Mouse (Mus musculus) lung, embryonic 16.5 days (tissue): Measurements from ENCODE around the gene Ttc23. TPM values are rescaled to one million over a fixed set of nuclear protein-coding genes. Genes with fewer than 3 reads are reported as not detected.

Source experiments
- ATAC-seq: fragments of 200-750 bp; cut with Nextera tagmentation; 2 replicates; pipeline ENCODE4 v1.8.0; 2017; ENCODE audit warnings: low read depth, mild to moderate bottlenecking, moderate library complexity
- H3K27ac ChIP-seq: fragments of 300-500 bp; sonication (generic); 2 replicates; pipeline ENCODE4 v1.5.1; 2014; ENCODE audit warnings: mild to moderate bottlenecking, control low read depth, low read length
- H3K27me3 ChIP-seq: fragments of 300-500 bp; sonication (generic); 2 replicates; pipeline ENCODE4 v1.6.1; 2014; ENCODE audit warnings: low read depth, low read length, mixed read lengths; ENCODE audit not compliant: control insufficient read depth, insufficient read depth
- H3K36me3 ChIP-seq: fragments of 300-500 bp; sonication (generic); 2 replicates; pipeline ENCODE4 v1.6.1; 2014; ENCODE audit warnings: low read length; ENCODE audit not compliant: control insufficient read depth, insufficient read depth
- H3K4me1 ChIP-seq: fragments of 300-500 bp; sonication (generic); replicated peaks from 2 replicates; pipeline ENCODE4 v1.6.1; 2014; ENCODE audit warnings: low read length, mixed read lengths; ENCODE audit not compliant: control insufficient read depth, insufficient read depth
- H3K4me2 ChIP-seq: fragments of 300-500 bp; sonication (generic); 2 replicates; pipeline ENCODE4 v1.6.1; 2014; ENCODE audit warnings: low read depth, low read length, control low read depth
- H3K4me3 ChIP-seq: fragments of 300-500 bp; sonication (generic); 2 replicates; pipeline ENCODE4 v1.5.1; 2014; ENCODE audit warnings: mild to moderate bottlenecking, low read length, control low read depth
- H3K9ac ChIP-seq: fragments of 300-500 bp; sonication (generic); 2 replicates; pipeline ENCODE4 v1.6.1; 2014; ENCODE audit warnings: low read length, control low read depth
- H3K9me3 ChIP-seq: fragments of 300-500 bp; sonication (generic); 2 replicates; pipeline ENCODE4 v1.6.1; 2016; ENCODE audit warnings: low read length; ENCODE audit not compliant: control insufficient read depth
- WGBS: fragments of 180-500 bp; shearing (Covaris S2); extraction: QIAGEN DNeasy Blood & Tissue Kit; methylation state at CpG from one replicate; pipeline ENCODE4 v1.1.7; 2014; 5-methylcytosine and 5-hydroxymethylcytosine counted together
- polyA plus RNA-seq: library from polyadenylated mRNA; unstranded; fragments of >200 nt; fragmentation: Nextera tagmentation; extraction: Ambion mirVana; gene quantifications from 2 replicates; pipeline ENCODE4 v1.2.1, GENCODE M21; 2015

The Ttc23 gene
- polyA plus RNA-seq, 1 experiment from 2014 or later = 27.1 TPM

DNA sequence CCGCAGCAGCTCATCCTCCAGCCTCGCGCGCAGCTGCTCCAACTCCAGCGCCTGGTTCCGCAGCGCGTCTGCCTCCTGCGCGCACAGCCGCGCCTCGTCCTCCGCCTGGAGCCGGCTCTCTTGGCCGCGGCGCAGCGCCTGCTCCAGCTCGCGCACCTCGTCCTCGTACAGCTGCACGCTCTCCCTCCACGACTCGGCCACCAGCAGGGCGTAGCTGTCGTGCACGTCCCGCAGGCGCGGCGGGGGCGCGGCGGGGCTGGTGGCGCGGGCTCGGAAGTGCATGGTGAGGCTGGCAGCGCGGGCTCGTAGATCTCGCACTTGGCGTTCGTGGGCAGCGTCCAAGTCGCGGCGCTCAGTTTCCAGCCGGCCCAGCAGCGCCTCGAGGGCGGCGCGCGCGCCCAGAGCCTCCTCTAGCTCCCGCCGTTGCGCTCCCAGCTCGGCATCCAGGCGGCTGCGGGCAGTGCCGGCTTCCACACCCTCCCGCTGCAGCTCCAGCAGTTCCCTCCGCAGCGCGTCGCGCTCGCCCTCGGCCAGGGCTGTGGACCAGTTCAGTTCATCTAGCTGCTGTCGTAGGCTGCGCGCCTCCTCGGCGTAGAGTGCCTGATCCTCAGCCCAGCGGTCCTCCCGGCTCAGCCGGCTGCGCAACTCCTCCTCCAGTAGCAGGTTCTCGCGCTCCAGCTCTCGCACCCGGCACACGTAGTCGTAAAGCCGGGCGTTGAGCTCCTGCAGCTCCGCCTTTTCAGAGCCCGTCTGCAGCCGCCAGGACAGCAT is 111.8 kb downstream of the Ttc23 start:
- Histone ChIP-seq H3K27me3 (peaks cover 4% of the 10 kb centered on the region; the same call in 1 of the 2 replicates), H3K36me3 (no peaks in the 10 kb centered on the region), H3K4me1 (peaks cover 8% of the 10 kb centered on the region; the same call in 1 of the 2 replicates), H3K9ac (peak overlapping the region; percentile 71), H3K9me3 (no peaks in the 10 kb centered on the region), H3K27ac (peak overlapping the region; percentile 83), H3K4me3 (peak overlapping the region; percentile 59), H3K4me2 (peak overlapping the region; percentile 100)
- peak; percentile 79 for ATAC-seq
- WGBS = under 1% methylated on average over 84 of the region's 92 CpGs

- peak within 1 kb of the TSS; percentile 83 for H3K27ac ChIP-seq
- WGBS = under 1% methylated on average over 37 of the region's 37 CpGs
- peak within 1 kb of the TSS; percentile 100 for H3K4me2 ChIP-seq
- peak within 1 kb of the TSS; percentile 59 for H3K4me3 ChIP-seq
- ATAC-seq = peak; percentile 92
- no peaks in the 10 kb centered on the region for H3K9me3 ChIP-seq
- peaks cover 8% of the 10 kb centered on the region; the same call in 1 of the 2 replicates for H3K4me1 ChIP-seq
- H3K27me3 ChIP-seq = peaks cover 4% of the 10 kb centered on the region; the same call in 1 of the 2 replicates
- H3K9ac ChIP-seq = peak within 1 kb of the TSS; percentile 71
- no peaks in the 10 kb centered on the region for H3K36me3 ChIP-seq
Observed at GRCm38 (mm10) chr7:67759629-67759995, 112.4 kb downstream of the Ttc23 start, which contains the start of gene Synm. Synm (minus strand) TSS chr7:67759742.

DNA sequence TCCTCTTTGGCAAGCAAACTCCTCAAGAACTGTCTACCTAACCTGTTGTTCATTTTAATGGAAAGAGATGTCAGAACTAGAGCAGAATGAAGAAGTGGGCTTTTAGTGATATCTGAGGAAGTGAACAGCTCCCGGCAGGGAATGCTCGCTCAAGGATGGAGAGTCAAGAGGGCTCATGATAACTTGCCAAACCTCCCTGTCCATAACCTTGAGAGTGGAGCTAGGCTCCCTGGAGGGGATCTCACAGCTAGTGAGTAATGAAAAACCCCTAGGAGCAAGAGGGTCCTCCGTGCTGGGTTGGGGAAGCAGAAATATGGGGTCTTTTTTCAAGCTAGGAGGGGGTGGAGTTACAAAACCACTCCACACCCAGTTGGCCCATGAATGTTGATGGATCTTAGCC is 116.4 kb downstream of the Ttc23 start:
- Histone ChIP-seq H3K27ac (no peak overlapping the region), H3K9me3 (no peaks in the 10 kb centered on the region), H3K36me3 (no peaks in the 10 kb centered on the region), H3K27me3 (peaks cover 4% of the 10 kb centered on the region; the same call in 1 of the 2 replicates), H3K9ac (no peak overlapping the region), H3K4me2 (no peak overlapping the region), H3K4me3 (no peak overlapping the region), H3K4me1 (peaks cover 3% of the 10 kb centered on the region; the same call in 1 of the 2 replicates)
- ATAC-seq = no peak
- 36% methylated on average over 3 of the region's 3 CpGs for WGBS

GRCm38 (mm10) chr7:67768125-67768524 is 120.9 kb downstream of the Ttc23 start:
- Histone ChIP-seq H3K9me3 (no peaks in the 10 kb centered on the region), H3K4me1 (no peaks in the 10 kb centered on the region), H3K4me3 (no peak overlapping the region), H3K27ac (no peak overlapping the region), H3K4me2 (no peak overlapping the region), H3K9ac (no peak overlapping the region), H3K27me3 (no peaks in the 10 kb centered on the region), H3K36me3 (no peaks in the 10 kb centered on the region)
- WGBS = 57% methylated on average over 3 of the region's 3 CpGs
- peak; percentile 54; the same call in 1 of the 2 replicates for ATAC-seq

GRCm38 (mm10) chr7:67769487-67769886 is 122.3 kb downstream of the Ttc23 start:
- peaks cover 4% of the 10 kb centered on the region; the same call in 1 of the 2 replicates for H3K9me3 ChIP-seq

GRCm38 (mm10) chr7:67772231-67772630 is 125.0 kb downstream of the Ttc23 start:
- Histone ChIP-seq H3K4me1 (peaks cover 10% of the 10 kb centered on the region), H3K27me3 (no peaks in the 10 kb centered on the region), H3K36me3 (no peaks in the 10 kb centered on the region), H3K9ac (no peak overlapping the region), H3K4me3 (no peak overlapping the region), H3K27ac (no peak overlapping the region), H3K4me2 (no peak overlapping the region), H3K9me3 (peaks cover 4% of the 10 kb centered on the region; the same call in 1 of the 2 replicates)
- no peak for ATAC-seq
- WGBS = 84% methylated on average over 9 of the region's 9 CpGs

More at GRCm38 (mm10) chr7:67769487-67769886, 122.3 kb downstream of the Ttc23 start:
- 89% methylated on average over 5 of the region's 5 CpGs for WGBS
- Histone ChIP-seq H3K4me1 (no peaks in the 10 kb centered on the region), H3K4me3 (no peak overlapping the region), H3K9ac (no peak overlapping the region), H3K4me2 (no peak overlapping the region), H3K27ac (no peak overlapping the region), H3K27me3 (no peaks in the 10 kb centered on the region), H3K36me3 (no peaks in the 10 kb centered on the region)
- no peak for ATAC-seq

DNA sequence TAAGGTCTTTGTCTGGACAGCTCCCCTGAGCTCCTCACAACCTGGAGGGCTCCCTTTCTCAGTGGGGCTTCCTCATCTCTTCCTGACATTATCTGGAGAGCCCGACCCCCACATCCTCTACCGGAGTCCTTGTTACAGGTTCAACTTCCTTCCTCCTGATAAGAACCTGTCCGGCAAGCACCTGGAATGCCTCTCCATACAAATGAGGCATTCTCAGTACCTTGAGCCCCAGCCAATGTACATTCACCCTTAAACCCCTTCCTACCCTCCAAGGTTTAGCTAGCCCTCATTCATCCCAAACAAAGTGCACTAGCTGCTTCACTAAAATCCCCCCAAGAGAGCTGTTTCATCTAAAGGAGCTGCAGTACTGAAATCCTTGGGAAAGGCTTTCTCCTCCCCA is 128.4 kb downstream of the Ttc23 start:
- peak; percentile 75 for ATAC-seq

GRCm38 (mm10) chr7:67776636-67777305 is 129.6 kb downstream of the Ttc23 start:
- Histone ChIP-seq H3K9me3 (peaks cover 4% of the 10 kb centered on the region; the same call in 1 of the 2 replicates), H3K4me2 (no peak overlapping the region), H3K4me3 (no peak overlapping the region), H3K4me1 (peaks cover 10% of the 10 kb centered on the region), H3K27me3 (no peaks in the 10 kb centered on the region), H3K36me3 (no peaks in the 10 kb centered on the region), H3K27ac (peak overlapping the region; percentile 53), H3K9ac (no peak overlapping the region)
- no peak for ATAC-seq
- WGBS = 39% methylated on average over 12 of the region's 12 CpGs

More for the DNA sequence above, 128.4 kb downstream of the Ttc23 start:
- H3K27ac ChIP-seq = peak overlapping the region; percentile 69
- no peaks in the 10 kb centered on the region for H3K36me3 ChIP-seq
- H3K27me3 ChIP-seq = no peaks in the 10 kb centered on the region
- H3K4me1 ChIP-seq = peaks cover 10% of the 10 kb centered on the region
- H3K4me2 ChIP-seq = no peak overlapping the region
- H3K4me3 ChIP-seq = no peak overlapping the region
- WGBS = 42% methylated on average over 3 of the region's 3 CpGs
- peaks cover 4% of the 10 kb centered on the region; the same call in 1 of the 2 replicates for H3K9me3 ChIP-seq
- H3K9ac ChIP-seq = no peak overlapping the region

- no peaks in the 10 kb centered on the region for H3K27me3 ChIP-seq
- H3K4me1 ChIP-seq = peaks cover 4% of the 10 kb centered on the region; the same call in 1 of the 2 replicates
- 60% methylated on average over 2 of the region's 2 CpGs for WGBS
- H3K9ac ChIP-seq = no peak overlapping the region
- no peak for ATAC-seq
- no peak overlapping the region for H3K4me2 ChIP-seq
- no peak overlapping the region for H3K27ac ChIP-seq
- H3K36me3 ChIP-seq = no peaks in the 10 kb centered on the region
- no peak overlapping the region for H3K4me3 ChIP-seq
- H3K9me3 ChIP-seq = no peaks in the 10 kb centered on the region
Observed at GRCm38 (mm10) chr7:67787861-67788260, 140.7 kb downstream of the Ttc23 start.
